Mouse (Mus musculus): Measurements from ENCODE around the gene Gprc5a.

DNA sequence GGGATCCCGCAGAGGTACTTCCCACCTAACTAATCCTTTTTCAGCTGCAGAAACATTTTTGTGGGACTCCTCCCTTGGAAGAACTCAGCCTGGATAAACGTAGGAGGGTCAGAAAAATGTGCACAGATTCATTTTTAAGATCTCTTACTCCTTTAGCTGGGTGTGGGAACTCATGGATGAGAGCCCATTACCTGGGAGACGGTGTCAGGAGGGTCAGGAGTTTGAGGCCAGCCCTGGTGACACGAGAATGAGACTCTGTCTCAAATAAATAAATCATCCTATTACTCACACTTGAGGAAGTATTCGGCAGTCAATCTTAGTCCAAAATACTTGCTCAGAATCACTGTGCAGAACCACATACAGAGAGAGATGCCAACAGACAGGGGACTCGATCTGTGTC lies 4.4 kb downstream of the Gprc5a start:
- no peak for TF ChIP-seq POLR2A (IDR thresholded peaks at IDR 0.05; ENCODE audit: low read depth, low read length)
- no peak for TF ChIP-seq CTCF (IDR thresholded peaks at IDR 0.05; ENCODE audit: borderline replicate concordance, insufficient read depth, low read length)

All from embryonic fibroblast, embryonic 13.5 days (primary cell).